Mouse (Mus musculus) embryonic facial prominence, embryonic 12.5 days (tissue): Measurements from ENCODE around the gene Rubcn. TPM values are rescaled to one million over a fixed set of nuclear protein-coding genes. Genes with fewer than 3 reads are reported as not detected.

Source experiments
- ATAC-seq: fragments of 200-750 bp; cut with Nextera tagmentation; 2 replicates; pipeline ENCODE4 v1.8.0; 2017; ENCODE audit not compliant: insufficient number of reproducible peaks, insufficient read depth, low FRiP score, low TSS enrichment
- H3K27ac ChIP-seq: fragments of 300-500 bp; sonication (generic); 2 replicates; pipeline ENCODE4 v1.5.1; 2016; ENCODE audit warnings: mild to moderate bottlenecking
- H3K27me3 ChIP-seq: fragments of 300-500 bp; sonication (generic); 2 replicates; pipeline ENCODE4 v1.6.1; 2016; ENCODE audit warnings: mild to moderate bottlenecking, moderate library complexity
- H3K36me3 ChIP-seq: fragments of 300-500 bp; sonication (generic); 2 replicates; pipeline ENCODE4 v1.6.1; 2016; ENCODE audit warnings: mild to moderate bottlenecking
- H3K4me1 ChIP-seq: fragments of 300-500 bp; sonication (generic); 2 replicates; pipeline ENCODE4 v1.6.1; 2016
- H3K4me2 ChIP-seq: fragments of 300-500 bp; sonication (generic); replicated peaks from 2 replicates; pipeline ENCODE4 v1.6.1; 2016; ENCODE audit warnings: mild to moderate bottlenecking, moderate library complexity
- H3K4me3 ChIP-seq: fragments of 300-500 bp; sonication (generic); 2 replicates; pipeline ENCODE4 v1.5.1; 2016; ENCODE audit warnings: mild to moderate bottlenecking
- H3K9ac ChIP-seq: fragments of 300-500 bp; sonication (generic); 2 replicates; pipeline ENCODE4 v1.6.1; 2016; ENCODE audit warnings: mild to moderate bottlenecking, moderate library complexity
- H3K9me3 ChIP-seq: fragments of 300-500 bp; sonication (generic); 2 replicates; pipeline ENCODE4 v1.6.1; 2016; ENCODE audit warnings: mild to moderate bottlenecking, moderate library complexity
- WGBS: fragments of 180-500 bp; shearing (Covaris S2); methylation state at CpG from one replicate; pipeline ENCODE4 v1.1.7; 2016; 5-methylcytosine and 5-hydroxymethylcytosine counted together
- polyA plus RNA-seq: library from polyadenylated mRNA; unstranded; fragments of >200 nt; fragmentation: Nextera tagmentation; extraction: Ambion mirVana; gene quantifications from 2 replicates; pipeline ENCODE4 v1.2.1, GENCODE M21; 2016

Gene Rubcn
- polyA plus RNA-seq, 1 experiment from 2014 or later = 19.0 TPM

GRCm38 (mm10) chr16:32814539-32814938 lies 63.0 kb downstream of the Rubcn start:
- 26% methylated on average over 14 of the region's 14 CpGs for WGBS
- H3K36me3 ChIP-seq = no peaks in the 10 kb centered on the region
- H3K9me3 ChIP-seq = no peaks in the 10 kb centered on the region
- no peaks in the 10 kb centered on the region; the same call in 1 of the 2 replicates for H3K27me3 ChIP-seq
- H3K4me2 ChIP-seq = peak overlapping the region; percentile 49
- H3K4me1 ChIP-seq = peaks cover 15% of the 10 kb centered on the region; the same call in 1 of the 2 replicates
- no peak overlapping the region for H3K27ac ChIP-seq
- peak overlapping the region; percentile 25; the same call in 1 of the 2 replicates for H3K4me3 ChIP-seq
- no peak for ATAC-seq
- H3K9ac ChIP-seq = no peak overlapping the region

- no peaks in the 10 kb centered on the region for H3K9me3 ChIP-seq
- no peak for ATAC-seq
- no peak overlapping the region for H3K4me3 ChIP-seq
- no peak overlapping the region for H3K9ac ChIP-seq
- H3K36me3 ChIP-seq = no peaks in the 10 kb centered on the region
- peaks cover 15% of the 10 kb centered on the region; the same call in 1 of the 2 replicates for H3K4me1 ChIP-seq
- 63% methylated on average over 3 of the region's 3 CpGs for WGBS
- H3K4me2 ChIP-seq = no peak overlapping the region
- no peak overlapping the region for H3K27ac ChIP-seq
- H3K27me3 ChIP-seq = no peaks in the 10 kb centered on the region; the same call in 1 of the 2 replicates
Measured at GRCm38 (mm10) chr16:32813771-32814170, 63.8 kb downstream of the Rubcn start.

- WGBS = 51% methylated on average over 9 of the region's 9 CpGs
- Histone ChIP-seq H3K9me3 (no peaks in the 10 kb centered on the region), H3K4me1 (peaks cover 15% of the 10 kb centered on the region; the same call in 1 of the 2 replicates), H3K36me3 (no peaks in the 10 kb centered on the region), H3K4me3 (no peak overlapping the region), H3K27ac (no peak overlapping the region), H3K4me2 (no peak overlapping the region), H3K27me3 (no peaks in the 10 kb centered on the region; the same call in 1 of the 2 replicates), H3K9ac (no peak overlapping the region)
- ATAC-seq = no peak
Measured at GRCm38 (mm10) chr16:32813362-32813761, 64.2 kb downstream of the Rubcn start.

- Histone ChIP-seq H3K27me3 (no peaks in the 10 kb centered on the region; the same call in 1 of the 2 replicates), H3K9me3 (no peaks in the 10 kb centered on the region), H3K4me2 (no peak overlapping the region), H3K4me1 (peaks cover 15% of the 10 kb centered on the region; the same call in 1 of the 2 replicates), H3K36me3 (no peaks in the 10 kb centered on the region), H3K9ac (no peak overlapping the region), H3K4me3 (no peak overlapping the region), H3K27ac (no peak overlapping the region)
- no peak for ATAC-seq
- 2% methylated on average over 9 of the region's 9 CpGs for WGBS
Measured at GRCm38 (mm10) chr16:32812888-32813361, 64.6 kb downstream of the Rubcn start.

GRCm38 (mm10) chr16:32810321-32810720 lies 67.2 kb downstream of the Rubcn start, which contains the start of gene Smbd1:
Gene Smbd1 (minus strand): TSS chr16:32810477.
- WGBS = 89% methylated on average over 4 of the region's 4 CpGs
- H3K9me3 ChIP-seq = no peaks in the 10 kb centered on the region
- H3K4me2 ChIP-seq = no peak within 1 kb of the TSS
- H3K4me1 ChIP-seq = peaks cover 13% of the 10 kb centered on the region; the same call in 1 of the 2 replicates
- no peak within 1 kb of the TSS for H3K4me3 ChIP-seq
- H3K27me3 ChIP-seq = no peaks in the 10 kb centered on the region; the same call in 1 of the 2 replicates
- no peaks in the 10 kb centered on the region for H3K36me3 ChIP-seq
- no peak within 1 kb of the TSS for H3K9ac ChIP-seq
- no peak within 1 kb of the TSS for H3K27ac ChIP-seq
- ATAC-seq = no peak

- H3K9ac ChIP-seq = no peak overlapping the region
- peaks cover 8% of the 10 kb centered on the region; the same call in 1 of the 2 replicates for H3K4me1 ChIP-seq
- no peak for ATAC-seq
- WGBS = 46% methylated on average over 8 of the region's 8 CpGs
- no peaks in the 10 kb centered on the region for H3K9me3 ChIP-seq
- H3K4me2 ChIP-seq = no peak overlapping the region
- no peak overlapping the region for H3K27ac ChIP-seq
- H3K4me3 ChIP-seq = no peak overlapping the region
- no peaks in the 10 kb centered on the region; the same call in 1 of the 2 replicates for H3K27me3 ChIP-seq
- no peaks in the 10 kb centered on the region for H3K36me3 ChIP-seq
Measured at GRCm38 (mm10) chr16:32807408-32808185, 70.0 kb downstream of the Rubcn start.

- Histone ChIP-seq H3K4me1 (peaks cover 8% of the 10 kb centered on the region; the same call in 1 of the 2 replicates), H3K4me2 (no peak overlapping the region), H3K4me3 (no peak overlapping the region), H3K9me3 (no peaks in the 10 kb centered on the region), H3K27me3 (no peaks in the 10 kb centered on the region), H3K27ac (no peak overlapping the region), H3K9ac (no peak overlapping the region), H3K36me3 (no peaks in the 10 kb centered on the region)
- 82% methylated on average over 7 of the region's 7 CpGs for WGBS
- no peak for ATAC-seq
Measured at GRCm38 (mm10) chr16:32805151-32805550, 72.4 kb downstream of the Rubcn start.

GRCm38 (mm10) chr16:32803901-32804300 lies 73.7 kb downstream of the Rubcn start:
- no peaks in the 10 kb centered on the region for H3K27me3 ChIP-seq
- H3K4me1 ChIP-seq = peaks cover 8% of the 10 kb centered on the region; the same call in 1 of the 2 replicates
- H3K4me2 ChIP-seq = no peak overlapping the region
- no peak for ATAC-seq
- H3K4me3 ChIP-seq = no peak overlapping the region
- H3K9me3 ChIP-seq = no peaks in the 10 kb centered on the region
- no peak overlapping the region for H3K27ac ChIP-seq
- 42% methylated on average over 5 of the region's 5 CpGs for WGBS
- no peak overlapping the region for H3K9ac ChIP-seq
- H3K36me3 ChIP-seq = no peaks in the 10 kb centered on the region

- ATAC-seq = 0 out of 2 replicates have a peak, but pooled peaks have one; percentile 48
- H3K4me3 ChIP-seq = no peak overlapping the region
- H3K9me3 ChIP-seq = no peaks in the 10 kb centered on the region
- H3K9ac ChIP-seq = no peak overlapping the region
- no peak overlapping the region for H3K27ac ChIP-seq
- H3K4me1 ChIP-seq = peaks cover 8% of the 10 kb centered on the region; the same call in 1 of the 2 replicates
- H3K36me3 ChIP-seq = no peaks in the 10 kb centered on the region
- no peaks in the 10 kb centered on the region for H3K27me3 ChIP-seq
- no peak overlapping the region for H3K4me2 ChIP-seq
- 58% methylated on average over 6 of the region's 6 CpGs for WGBS
Measured at GRCm38 (mm10) chr16:32803252-32803853, 74.2 kb downstream of the Rubcn start.

GRCm38 (mm10) chr16:32797426-32797689 lies 80.2 kb downstream of the Rubcn start, which contains the start of gene Muc20:
Gene Muc20 (minus strand): TSS chr16:32797435.
- no peak for ATAC-seq
- WGBS = 86% methylated on average over 3 of the region's 3 CpGs

GRCm38 (mm10) chr16:32796676-32797425 lies 80.7 kb downstream of the Rubcn start:
- Histone ChIP-seq H3K4me2 (no peak overlapping the region), H3K4me1 (0 out of 2 replicates have a peak, but pooled peaks cover 6% of the 10 kb centered on the region), H3K27ac (no peak overlapping the region), H3K9ac (no peak overlapping the region), H3K27me3 (no peaks in the 10 kb centered on the region), H3K4me3 (no peak overlapping the region), H3K36me3 (no peaks in the 10 kb centered on the region), H3K9me3 (no peaks in the 10 kb centered on the region)
- WGBS = 66% methylated on average over 14 of the region's 14 CpGs
- ATAC-seq = no peak

More at GRCm38 (mm10) chr16:32797426-32797689, 80.2 kb downstream of the Rubcn start, which contains the start of gene Muc20:
- H3K27ac ChIP-seq = no peak within 1 kb of the TSS
- H3K4me2 ChIP-seq = no peak within 1 kb of the TSS
- 0 out of 2 replicates have a peak, but pooled peaks cover 6% of the 10 kb centered on the region for H3K4me1 ChIP-seq
- no peak within 1 kb of the TSS for H3K4me3 ChIP-seq
- H3K9me3 ChIP-seq = no peaks in the 10 kb centered on the region
- no peaks in the 10 kb centered on the region for H3K36me3 ChIP-seq
- no peak within 1 kb of the TSS for H3K9ac ChIP-seq
- H3K27me3 ChIP-seq = no peaks in the 10 kb centered on the region
